Mouse (Mus musculus): ENCODE measurements around the gene Hrh2.

- no peak for TF ChIP-seq CTCF (conservative IDR thresholded peaks at IDR 0.05; ENCODE audit: insufficient read depth, insufficient read length, low read depth, low read length)
- no peak for TF ChIP-seq POLR2A (IDR thresholded peaks at IDR 0.05; ENCODE audit: low read depth, low read length)
These were observed 46.8 kb downstream of the Hrh2 start for GRCm38 (mm10) chr13:54238585-54239323.

Data from kidney, adult 2 months (tissue).